Mouse (Mus musculus) stomach, embryonic 14.5 days (tissue): ENCODE data around the gene Rilp. TPM values are rescaled to one million over a fixed set of nuclear protein-coding genes. Genes with fewer than 3 reads are reported as not detected.
A peak's percentile ranks its signal among the peaks of the same experiment; 100 is the strongest.

Experiments
- ATAC-seq: fragments of 200-750 bp; cut with Nextera tagmentation; 2 replicates; pipeline ENCODE4 v1.8.0; 2017; ENCODE audit warnings: low read depth, moderate TSS enrichment; ENCODE audit not compliant: insufficient number of reproducible peaks, insufficient read depth, low FRiP score
- H3K27ac ChIP-seq: fragments of 300-500 bp; sonication (generic); 2 replicates; pipeline ENCODE4 v1.5.1; 2014; ENCODE audit warnings: mild to moderate bottlenecking, low read length, moderate library complexity, mixed read lengths
- H3K27me3 ChIP-seq: fragments of 300-500 bp; sonication (generic); 2 replicates; pipeline ENCODE4 v1.6.1; 2014; ENCODE audit warnings: low read length, control low read depth, mixed read lengths; ENCODE audit not compliant: control insufficient read depth, insufficient read depth
- H3K36me3 ChIP-seq: fragments of 300-500 bp; sonication (generic); 2 replicates; pipeline ENCODE4 v1.6.1; 2014; ENCODE audit warnings: mild to moderate bottlenecking, control low read depth, low read length, moderate library complexity, mixed read lengths; ENCODE audit not compliant: control insufficient read depth, insufficient read depth
- H3K4me1 ChIP-seq: fragments of 300-500 bp; sonication (generic); 2 replicates; pipeline ENCODE4 v1.6.1; 2014; ENCODE audit warnings: low read length, control low read depth, mixed read lengths; ENCODE audit not compliant: control insufficient read depth, insufficient read depth
- H3K4me2 ChIP-seq: fragments of 300-500 bp; sonication (generic); replicated peaks from 2 replicates; pipeline ENCODE4 v1.6.1; 2014; ENCODE audit warnings: low read depth, low read length, control low read depth
- H3K4me3 ChIP-seq: fragments of 300-500 bp; sonication (generic); 2 replicates; pipeline ENCODE4 v1.5.1; 2014; ENCODE audit warnings: low read depth, low read length, control low read depth
- H3K9ac ChIP-seq: fragments of 300-500 bp; sonication (generic); replicated peaks from 2 replicates; pipeline ENCODE4 v1.6.1; 2014; ENCODE audit warnings: low read depth, mild to moderate bottlenecking, control low read depth, low read length, moderate library complexity, mixed read lengths
- H3K9me3 ChIP-seq: fragments of 300-500 bp; sonication (generic); 2 replicates; pipeline ENCODE4 v1.6.1; 2016; ENCODE audit warnings: low read depth, low read length, control low read depth; ENCODE audit not compliant: control insufficient read depth
- WGBS: fragments of 180-500 bp; shearing (Covaris S2); extraction: QIAGEN DNeasy Blood & Tissue Kit; methylation state at CpG from one replicate; pipeline ENCODE4 v1.1.7; 2014; 5-methylcytosine and 5-hydroxymethylcytosine counted together
- polyA plus RNA-seq: library from polyadenylated mRNA; unstranded; fragments of >200 nt; fragmentation: Nextera tagmentation; extraction: Ambion mirVana; gene quantifications from 2 replicates; pipeline ENCODE4 v1.2.1, GENCODE M21; 2014

Gene Rilp
- polyA plus RNA-seq, 1 experiment from 2014 or later, result 0.32 TPM

GRCm38 (mm10) chr11:75525531-75526125, 15.7 kb downstream of the Rilp start:
- Histone ChIP-seq H3K9me3 (no peaks in the 10 kb centered on the region), H3K9ac (no peak overlapping the region), H3K4me3 (no peak overlapping the region), H3K27ac (no peak overlapping the region), H3K36me3 (no peaks in the 10 kb centered on the region), H3K4me2 (no peak overlapping the region), H3K27me3 (no peaks in the 10 kb centered on the region), H3K4me1 (no peaks in the 10 kb centered on the region)
- WGBS, result 83% methylated on average over 15 of the region's 15 CpGs
- no peak for ATAC-seq

GRCm38 (mm10) chr11:75526943-75527342, 17.0 kb downstream of the Rilp start:
- no peak overlapping the region for H3K4me3 ChIP-seq
- no peaks in the 10 kb centered on the region for H3K36me3 ChIP-seq
- 83% methylated on average over 6 of the region's 6 CpGs for WGBS
- no peak overlapping the region for H3K4me2 ChIP-seq
- ATAC-seq, result no peak
- H3K4me1 ChIP-seq, result no peaks in the 10 kb centered on the region
- no peaks in the 10 kb centered on the region for H3K9me3 ChIP-seq
- no peaks in the 10 kb centered on the region for H3K27me3 ChIP-seq
- H3K9ac ChIP-seq, result no peak overlapping the region
- H3K27ac ChIP-seq, result no peak overlapping the region

GRCm38 (mm10) chr11:75529771-75530170, 19.9 kb downstream of the Rilp start:
- Histone ChIP-seq H3K9me3 (no peaks in the 10 kb centered on the region), H3K27me3 (no peaks in the 10 kb centered on the region), H3K4me1 (0 out of 2 replicates have a peak, but pooled peaks cover 5% of the 10 kb centered on the region), H3K9ac (no peak overlapping the region), H3K36me3 (no peaks in the 10 kb centered on the region), H3K4me2 (no peak overlapping the region), H3K27ac (no peak overlapping the region), H3K4me3 (no peak overlapping the region)
- no peak for ATAC-seq
- WGBS, result 27% methylated on average over 4 of the region's 4 CpGs

- H3K4me1 ChIP-seq, result peaks cover 10% of the 10 kb centered on the region; the same call in 1 of the 2 replicates
- H3K9ac ChIP-seq, result no peak overlapping the region
- ATAC-seq, result peak; percentile 53; the same call in 1 of the 2 replicates
- no peaks in the 10 kb centered on the region for H3K36me3 ChIP-seq
- H3K9me3 ChIP-seq, result no peaks in the 10 kb centered on the region
- H3K27me3 ChIP-seq, result no peaks in the 10 kb centered on the region
- H3K4me2 ChIP-seq, result peak overlapping the region; percentile 83
- 0% methylated on average over 10 of the region's 10 CpGs for WGBS
- no peak overlapping the region for H3K27ac ChIP-seq
- peak overlapping the region; percentile 45 for H3K4me3 ChIP-seq
Measured at GRCm38 (mm10) chr11:75530325-75530724, 20.4 kb downstream of the Rilp start.

- Histone ChIP-seq H3K4me1 (peaks cover 10% of the 10 kb centered on the region; the same call in 1 of the 2 replicates), H3K27ac (no peak overlapping the region), H3K4me2 (peak overlapping the region; percentile 83), H3K4me3 (peak overlapping the region; percentile 45), H3K9ac (peak overlapping the region; percentile 37; the same call in 1 of the 2 replicates), H3K9me3 (no peaks in the 10 kb centered on the region), H3K36me3 (no peaks in the 10 kb centered on the region), H3K27me3 (no peaks in the 10 kb centered on the region)
- ATAC-seq, result peak; percentile 10; the same call in 1 of the 2 replicates
- WGBS, result under 1% methylated on average over 31 of the region's 31 CpGs
Measured at GRCm38 (mm10) chr11:75530845-75531373, 21.0 kb downstream of the Rilp start.

- Histone ChIP-seq H3K27ac (peak within 1 kb of the TSS; percentile 17), H3K4me1 (peaks cover 10% of the 10 kb centered on the region; the same call in 1 of the 2 replicates), H3K9ac (peak within 1 kb of the TSS; percentile 37; the same call in 1 of the 2 replicates), H3K36me3 (no peaks in the 10 kb centered on the region), H3K9me3 (no peaks in the 10 kb centered on the region), H3K4me3 (peak within 1 kb of the TSS; percentile 45), H3K4me2 (peak within 1 kb of the TSS; percentile 83), H3K27me3 (no peaks in the 10 kb centered on the region)
- ATAC-seq, result peak; percentile 91
- under 1% methylated on average over 62 of the region's 62 CpGs for WGBS
Measured at GRCm38 (mm10) chr11:75531469-75532242, 21.8 kb downstream of the Rilp start, which contains the start of gene Slc43a2. TSS of gene Slc43a2 (plus strand) at chr11:75531694.

GRCm38 (mm10) chr11:75532340-75533277, 22.7 kb downstream of the Rilp start:
- no peak for ATAC-seq

More at GRCm38 (mm10) chr11:75532340-75533277, 22.7 kb downstream of the Rilp start:
- H3K9ac ChIP-seq, result no peak overlapping the region
- no peaks in the 10 kb centered on the region for H3K27me3 ChIP-seq
- H3K27ac ChIP-seq, result peak overlapping the region; percentile 16; the same call in 1 of the 2 replicates
- H3K9me3 ChIP-seq, result no peaks in the 10 kb centered on the region
- H3K4me2 ChIP-seq, result peak overlapping the region; percentile 83
- peaks cover 10% of the 10 kb centered on the region; the same call in 1 of the 2 replicates for H3K4me1 ChIP-seq
- H3K36me3 ChIP-seq, result no peaks in the 10 kb centered on the region
- H3K4me3 ChIP-seq, result peak overlapping the region; percentile 45
- 15% methylated on average over 38 of the region's 38 CpGs for WGBS
